Mouse (Mus musculus) c-Kit-negative CD71-positive TER-119-positive erythroid progenitor cells, embryonic 14.5 days (primary cell): ENCODE measurements around the gene Tbc1d23.
A peak's percentile ranks its signal among the peaks of the same experiment; 100 is the strongest.

ENCODE experiments used
- DNase-seq: peaks from one replicate; pipeline ENCODE4 v3.0.0-alpha.2; 2013; ENCODE audit warnings: low read depth, low spot score

The Tbc1d23 gene

GRCm38 (mm10) chr16:57163694-57164093 lies 67.6 kb downstream of the Tbc1d23 start:
- no peak for DNase-seq

DNA sequence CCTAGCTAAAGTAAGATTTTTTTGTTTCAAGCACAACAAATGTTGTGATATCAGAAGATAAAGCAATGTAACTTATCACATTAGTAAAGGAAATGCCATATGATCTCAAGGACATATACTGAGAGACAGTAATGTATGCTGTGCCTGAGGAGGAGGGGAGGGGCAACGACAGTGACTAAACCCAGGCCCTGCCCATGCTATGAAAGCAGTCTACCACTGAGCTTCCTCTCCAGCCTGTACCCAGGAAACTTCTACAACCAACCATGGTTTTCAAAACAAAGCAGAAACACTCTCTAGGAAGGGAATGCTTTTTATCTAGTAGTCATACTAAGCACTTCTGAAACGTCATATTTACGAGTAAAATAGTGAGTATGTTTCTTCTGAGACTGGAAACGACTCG lies 68.5 kb downstream of the Tbc1d23 start:
- no peak for DNase-seq

GRCm38 (mm10) chr16:57159835-57160234 lies 71.5 kb downstream of the Tbc1d23 start:
- DNase-seq, result no peak

DNA sequence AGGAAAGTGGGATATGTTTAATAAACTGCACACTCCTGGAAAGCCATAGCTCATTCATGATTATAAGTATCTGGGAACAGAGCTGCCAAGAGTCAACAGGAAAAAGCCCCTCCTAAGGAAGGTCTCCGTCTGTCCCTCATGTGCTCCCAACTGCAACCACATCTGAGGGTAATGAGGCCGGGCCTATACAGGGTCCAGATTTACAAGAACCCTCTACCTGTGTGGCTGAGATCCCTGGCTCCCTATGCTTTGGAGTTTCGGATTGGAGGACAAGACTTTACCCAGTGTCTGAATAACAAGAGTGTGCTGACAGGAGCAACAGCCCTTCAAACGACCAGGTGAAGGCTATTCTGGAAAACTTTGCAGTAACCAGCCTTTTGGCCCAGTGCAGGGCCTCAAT lies 73.6 kb downstream of the Tbc1d23 start:
- no peak for DNase-seq

GRCm38 (mm10) chr16:57157076-57157475 lies 74.2 kb downstream of the Tbc1d23 start:
- DNase-seq, result no peak

DNA sequence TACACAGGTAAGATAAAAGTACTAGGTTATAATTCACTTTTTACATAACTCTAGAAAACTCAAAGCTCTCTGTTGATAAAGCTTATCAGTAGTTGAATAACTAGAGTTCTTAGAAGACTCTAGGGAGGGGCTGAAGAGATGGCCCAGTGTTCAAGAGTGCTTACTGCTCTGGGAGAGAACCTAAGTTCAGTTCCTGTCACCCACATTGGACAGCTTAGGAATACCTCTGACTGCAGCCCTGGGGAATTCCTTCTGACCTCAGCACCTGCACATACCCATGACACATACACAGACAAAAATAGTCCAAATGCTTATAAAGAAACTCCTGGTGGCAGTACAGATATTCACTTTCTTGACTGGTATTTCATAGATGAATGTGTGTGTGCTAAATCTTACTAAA lies 75.4 kb downstream of the Tbc1d23 start:
- no peak for DNase-seq

DNA sequence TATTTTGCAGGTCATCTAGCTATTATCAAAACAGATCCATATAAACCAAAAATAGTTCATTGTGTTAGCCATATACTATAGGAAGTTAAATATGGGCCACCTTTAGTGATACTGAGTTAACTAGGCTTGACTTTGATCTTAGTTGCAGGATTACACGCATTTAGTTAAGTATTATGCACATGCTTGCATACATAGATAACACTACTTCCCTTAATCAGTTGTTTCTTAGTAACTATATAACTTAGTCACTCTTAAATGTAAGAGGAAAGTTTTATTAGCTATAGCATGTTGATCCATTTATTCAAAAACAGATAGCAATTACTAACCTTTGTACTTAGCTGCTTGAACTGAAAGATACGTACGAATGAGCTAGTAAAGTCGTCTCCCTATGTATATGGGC lies 79.9 kb downstream of the Tbc1d23 start:
- DNase-seq, result no peak

GRCm38 (mm10) chr16:57144741-57145140 lies 86.6 kb downstream of the Tbc1d23 start:
- no peak for DNase-seq

GRCm38 (mm10) chr16:57133611-57134010 lies 97.7 kb downstream of the Tbc1d23 start:
- no peak for DNase-seq

GRCm38 (mm10) chr16:57132326-57132725 lies 99.0 kb downstream of the Tbc1d23 start:
- no peak for DNase-seq

- no peak for DNase-seq
Measured at GRCm38 (mm10) chr16:57131544-57131943, 99.8 kb downstream of the Tbc1d23 start.

- no peak for DNase-seq
Measured at GRCm38 (mm10) chr16:57130752-57131400, 100.4 kb downstream of the Tbc1d23 start.

GRCm38 (mm10) chr16:57127825-57128224 lies 103.5 kb downstream of the Tbc1d23 start:
- no peak for DNase-seq

- no peak for DNase-seq
Measured at GRCm38 (mm10) chr16:57126268-57126667, 105.0 kb downstream of the Tbc1d23 start.

DNA sequence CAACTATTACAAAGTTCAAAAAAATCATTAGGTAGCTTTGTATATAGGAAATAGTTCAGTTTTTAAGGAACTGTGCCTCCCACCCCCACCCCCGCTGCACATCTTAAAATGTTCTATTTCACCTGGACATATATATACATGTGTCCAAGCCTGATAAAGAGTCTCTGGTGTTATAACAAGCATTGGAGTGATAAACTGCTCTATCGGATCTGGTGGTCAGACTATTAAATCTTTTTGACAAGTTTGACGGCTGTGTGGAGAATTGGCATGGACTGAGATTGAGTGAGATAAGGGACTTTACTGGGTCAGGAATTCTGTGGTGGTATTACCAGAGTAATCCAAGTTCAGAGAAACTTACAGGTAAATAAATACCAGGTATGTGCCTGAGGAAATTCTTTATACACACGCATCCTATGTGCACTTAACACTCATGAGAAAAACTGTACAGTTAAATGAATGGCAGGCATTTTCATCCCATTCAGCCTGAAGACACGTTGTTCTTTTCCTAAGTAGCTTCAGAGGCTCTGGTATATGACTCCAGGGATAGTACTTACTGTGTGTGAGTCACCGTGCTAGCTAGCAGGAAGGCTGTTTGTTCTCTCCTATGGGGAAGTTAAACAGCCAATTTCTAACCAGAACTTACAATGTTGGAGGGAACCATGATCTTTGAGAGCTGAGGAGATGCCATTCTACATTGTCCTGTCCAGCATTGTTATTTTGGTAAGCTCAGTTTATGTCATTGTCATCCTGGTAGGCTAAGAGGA lies 108.4 kb downstream of the Tbc1d23 start:
- peak; percentile 1 for DNase-seq

- peak; percentile 11 for DNase-seq
Measured at GRCm38 (mm10) chr16:57121816-57122415, 109.4 kb downstream of the Tbc1d23 start.

DNA sequence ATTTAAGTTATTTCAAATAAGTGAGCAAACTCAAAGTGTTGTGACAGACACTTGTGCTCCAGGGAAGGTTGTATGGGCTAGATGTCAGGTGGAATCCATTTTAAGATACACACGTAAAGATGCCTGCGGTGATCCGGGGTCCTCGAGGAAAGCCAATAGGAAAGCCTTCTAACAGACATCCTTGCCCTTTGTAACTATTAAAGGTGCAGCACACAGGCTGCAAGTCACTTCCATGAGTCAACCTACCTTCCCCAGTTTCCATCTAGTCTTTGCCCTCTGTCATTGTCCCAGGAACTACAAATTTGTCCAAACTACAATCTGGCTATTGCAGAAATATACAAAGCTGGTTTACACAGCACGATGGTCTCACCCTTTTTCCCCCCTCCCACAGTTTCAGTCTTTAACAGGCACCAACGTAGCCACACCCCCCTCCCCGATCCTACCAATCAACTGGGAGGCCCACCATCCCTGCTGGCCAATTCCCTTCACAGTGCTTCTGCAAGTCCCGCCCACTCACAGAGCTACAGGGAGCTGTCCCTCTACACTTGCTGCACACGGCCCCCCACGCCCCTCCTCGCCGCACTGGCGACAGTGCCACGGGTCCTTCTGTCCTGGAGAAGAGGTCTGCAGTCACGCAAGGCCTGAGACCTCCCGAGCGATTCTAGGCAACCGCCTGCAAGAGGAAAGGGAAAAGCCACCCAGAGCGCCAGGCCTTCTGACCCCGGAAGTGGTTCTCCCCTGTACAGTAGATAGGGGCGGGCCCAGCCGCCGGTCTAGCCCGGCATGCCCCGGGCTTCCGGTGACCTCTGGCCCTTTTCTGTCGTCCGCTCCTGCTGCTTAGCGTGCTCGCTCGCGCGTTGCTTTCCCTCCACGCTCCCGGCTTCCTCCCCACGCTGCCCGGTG lies 110.1 kb downstream of the Tbc1d23 start, which contains the start of gene Tomm70a:
Gene Tomm70a (plus strand): TSS at position 791 of the 903 bp plus-strand sequence.
- peak; percentile 87 for DNase-seq
